ENCODE assay signal across 9 mouse cellular contexts in genomic region chr5:93045371-93045714, GRCm38 (mm10). TPM values are rescaled to one million over a fixed set of nuclear protein-coding genes. Genes with fewer than 3 reads are reported as not detected.
DNase-seq lines count a peak whose midpoint lies in the region; ATAC-seq and TF ChIP-seq lines count a peak whose summit lies in the region.
"Had no signal": no experiment of that assay in that cellular context is flagged by ENCODE, and none has a peak within 500 bp of the region (broad histone marks: within the 10 kb centered on the region; RNA-seq: fewer than 3 reads in every experiment).

No protein-coding gene starts in this region.

- H3K27ac ChIP-seq in kidney, embryonic 15.5 days, result 0 out of 2 replicates have a peak overlapping the region, but pooled peaks have one; percentile 43
- no peak overlapping the region for H3K27ac ChIP-seq in embryonic facial prominence, embryonic 12.5 days
- H3K27ac ChIP-seq in hindbrain, postnatal 0 days, result no peak overlapping the region
- no peak overlapping the region for H3K27ac ChIP-seq in midbrain, embryonic 16.5 days (ENCODE audit: low read length)

- H3K9ac ChIP-seq in kidney, embryonic 15.5 days, result peak overlapping the region; percentile 48; the same call in 1 of the 2 replicates
- H3K9ac ChIP-seq in embryonic facial prominence, embryonic 12.5 days, result peak overlapping the region; percentile 51
- H3K9ac ChIP-seq in hindbrain, postnatal 0 days (replicated peaks; ENCODE audit: low read length), result peak overlapping the region; percentile 48
- peak overlapping the region; percentile 61 for H3K9ac ChIP-seq in midbrain, embryonic 16.5 days (ENCODE audit: low read depth, low read length)

- peaks cover 37% of the 10 kb centered on the region for H3K4me1 ChIP-seq in kidney, embryonic 15.5 days
- H3K4me1 ChIP-seq in embryonic facial prominence, embryonic 12.5 days, result peaks cover 17% of the 10 kb centered on the region
- peaks cover 11% of the 10 kb centered on the region; the same call in 1 of the 2 replicates for H3K4me1 ChIP-seq in hindbrain, postnatal 0 days (ENCODE audit: insufficient read depth, low read length)
- H3K4me1 ChIP-seq in midbrain, embryonic 16.5 days (ENCODE audit: control insufficient read depth, insufficient read depth, low read length), result peaks cover 16% of the 10 kb centered on the region

- no peaks in the 10 kb centered on the region for H3K36me3 ChIP-seq in kidney, embryonic 15.5 days
- no peaks in the 10 kb centered on the region for H3K36me3 ChIP-seq in embryonic facial prominence, embryonic 12.5 days
- no peaks in the 10 kb centered on the region for H3K36me3 ChIP-seq in hindbrain, postnatal 0 days (ENCODE audit: insufficient read depth, low read length)
- H3K36me3 ChIP-seq in midbrain, embryonic 16.5 days (ENCODE audit: control insufficient read depth, insufficient read depth, low read length), result no peaks in the 10 kb centered on the region

- peaks cover 69% of the 10 kb centered on the region for H3K27me3 ChIP-seq in kidney, embryonic 15.5 days
- peaks cover 67% of the 10 kb centered on the region for H3K27me3 ChIP-seq in embryonic facial prominence, embryonic 12.5 days
- peaks cover 30% of the 10 kb centered on the region for H3K27me3 ChIP-seq in hindbrain, postnatal 0 days (ENCODE audit: insufficient read depth, low read length)
- peaks cover 45% of the 10 kb centered on the region for H3K27me3 ChIP-seq in midbrain, embryonic 16.5 days (ENCODE audit: control insufficient read depth, insufficient read depth, low read depth, low read length)
- H3K27me3 ChIP-seq: Patski had no signal

- under 1% methylated on average over 19 of the region's 19 CpGs for WGBS in kidney, embryonic 15.5 days
- under 1% methylated on average over 19 of the region's 19 CpGs for WGBS in embryonic facial prominence, embryonic 12.5 days
- under 1% methylated on average over 19 of the region's 19 CpGs for WGBS in hindbrain, postnatal 0 days
- under 1% methylated on average over 19 of the region's 19 CpGs for WGBS in midbrain, embryonic 16.5 days

- no peak for DNase-seq in kidney, postnatal 36 days
- no peak for DNase-seq in hindbrain, postnatal 0 days (ENCODE audit: low spot score)
- no peak for DNase-seq in thymus, postnatal 0 days (ENCODE audit: low spot score)

- ATAC-seq in kidney, embryonic 15.5 days (replicated peaks; ENCODE audit: low FRiP score), result no peak
- ATAC-seq in embryonic facial prominence, embryonic 12.5 days (ENCODE audit: insufficient number of reproducible peaks, insufficient read depth, low FRiP score, low TSS enrichment), result no peak
- ATAC-seq in hindbrain, postnatal 0 days, result no peak
- no peak; the same call in 1 of the 2 replicates for ATAC-seq in midbrain, embryonic 16.5 days
- ATAC-seq in activated CD4-positive, CD25-positive, alpha-beta regulatory T cell, adult 4 months, result no peak
- no peak for ATAC-seq in frontal cortex, adult (ENCODE audit: low TSS enrichment)
- ATAC-seq: Patski had no signal

- H3K4me3 ChIP-seq in kidney, embryonic 15.5 days (replicated peaks), result peak overlapping the region; percentile 60
- peak overlapping the region; percentile 54 for H3K4me3 ChIP-seq in embryonic facial prominence, embryonic 12.5 days
- H3K4me3 ChIP-seq in hindbrain, postnatal 0 days (ENCODE audit: low read length), result peak overlapping the region; percentile 53
- H3K4me3 ChIP-seq in midbrain, embryonic 16.5 days (ENCODE audit: low read depth, low read length), result peak overlapping the region; percentile 50

- H3K9me3 ChIP-seq in kidney, embryonic 15.5 days (replicated peaks), result no peaks in the 10 kb centered on the region
- H3K9me3 ChIP-seq in embryonic facial prominence, embryonic 12.5 days, result no peaks in the 10 kb centered on the region
- H3K9me3 ChIP-seq in hindbrain, postnatal 0 days (ENCODE audit: low read length), result no peaks in the 10 kb centered on the region
- H3K9me3 ChIP-seq in midbrain, embryonic 16.5 days (replicated peaks; ENCODE audit: control insufficient read depth, low read length, poor library complexity, severe bottlenecking), result no peaks in the 10 kb centered on the region

- TF ChIP-seq CTCF in hindbrain, postnatal 0 days (IDR thresholded peaks at IDR 0.05; ENCODE audit: low read depth), result no peak

- H3K4me2 ChIP-seq in kidney, embryonic 15.5 days, result peak overlapping the region; percentile 96
- peak overlapping the region; percentile 97 for H3K4me2 ChIP-seq in embryonic facial prominence, embryonic 12.5 days (replicated peaks)
- peak overlapping the region; percentile 94 for H3K4me2 ChIP-seq in hindbrain, postnatal 0 days (ENCODE audit: low read depth, low read length)
- peak overlapping the region; percentile 97 for H3K4me2 ChIP-seq in midbrain, embryonic 16.5 days (ENCODE audit: low read length)

RNA-seq across cellular contexts. Expression of gene Sowahb, which starts 0.5 kb away (rescaled TPM):
- 1.4 and 1.5 TPM in 2 replicates for polyA plus RNA-seq in kidney, embryonic 15.5 days (2015; fragmentation: Nextera tagmentation; extraction: Ambion mirVana)
- 0.47 and 0.59 TPM in 2 replicates for polyA plus RNA-seq in embryonic facial prominence, embryonic 12.5 days (2016; fragmentation: Nextera tagmentation; extraction: Ambion mirVana)
- total RNA-seq in hindbrain, postnatal 0 days (2014; rRNA removed), result 0.10 and 0.25 TPM in 2 replicates
- 0.04 and 0.08 TPM in 2 replicates for polyA plus RNA-seq in hindbrain, postnatal 0 days (2015; fragmentation: Nextera tagmentation; extraction: Ambion mirVana)
- not detected in 2 replicates for polyA plus RNA-seq in midbrain, embryonic 16.5 days (2015; fragmentation: Nextera tagmentation; extraction: Ambion mirVana)
- polyA plus RNA-seq in activated CD4-positive, CD25-positive, alpha-beta regulatory T cell, adult 4 months (2017; shearing (Covaris generic)), result not detected
- polyA plus RNA-seq in thymus, postnatal 0 days (2015; fragmentation: Nextera tagmentation; extraction: Ambion mirVana), result 0.35 and 0.42 TPM in 2 replicates

RNA-seq across cellular contexts. Expression of gene Sept11, which starts 47.9 kb away (rescaled TPM):
- 221 and 222 TPM in 2 replicates for polyA plus RNA-seq in kidney, embryonic 15.5 days (2015; fragmentation: Nextera tagmentation; extraction: Ambion mirVana)
- 248 and 263 TPM in 2 replicates for polyA plus RNA-seq in embryonic facial prominence, embryonic 12.5 days (2016; fragmentation: Nextera tagmentation; extraction: Ambion mirVana)
- 79.3 and 88.1 TPM in 2 replicates for total RNA-seq in hindbrain, postnatal 0 days (2014; rRNA removed)
- polyA plus RNA-seq in hindbrain, postnatal 0 days (2015; fragmentation: Nextera tagmentation; extraction: Ambion mirVana), result 92.2 and 92.5 TPM in 2 replicates
- 143 and 155 TPM in 2 replicates for polyA plus RNA-seq in midbrain, embryonic 16.5 days (2015; fragmentation: Nextera tagmentation; extraction: Ambion mirVana)
- 10 to 100 TPM; 29.6 to 33.6 TPM for polyA plus RNA-seq in activated CD4-positive, CD25-positive, alpha-beta regulatory T cell, adult 4 months (2017; shearing (Covaris generic))
- polyA plus RNA-seq in thymus, postnatal 0 days (2015; fragmentation: Nextera tagmentation; extraction: Ambion mirVana), result 59.9 and 61.0 TPM in 2 replicates
